In genomic region chr12:65491092-65491491, GRCm38 (mm10) we compare ENCODE assay signal across 21 mouse cellular contexts.
"Had no signal": no experiment of that assay in that cellular context is flagged by ENCODE, and none has a peak within 500 bp of the region (broad histone marks: within the 10 kb centered on the region; RNA-seq: fewer than 3 reads in every experiment).

No protein-coding gene starts in this region.

- H3K4me2 ChIP-seq: kidney, embryonic 15.5 days; limb, embryonic 12.5 days; limb, embryonic 15.5 days; liver, embryonic 11.5 days; lung, embryonic 14.5 days; midbrain, embryonic 13.5 days; neural tube, embryonic 15.5 days had no signal

- DNase-seq: kidney, adult 11 months; kidney, adult 8-10 months; kidney, postnatal 10 days; kidney, postnatal 36 days; left cerebral cortex, postnatal 4 days; liver, postnatal 0 days; lung, embryonic 14.5 days; thymus, postnatal 36 days had no signal

- H3K9me3 ChIP-seq: kidney, embryonic 15.5 days; limb, embryonic 15.5 days; neural tube, embryonic 15.5 days had no signal

- H3K4me1 ChIP-seq: kidney, embryonic 15.5 days; limb, embryonic 12.5 days; limb, embryonic 15.5 days; neural tube, embryonic 15.5 days had no signal

- H3K27ac ChIP-seq: kidney, embryonic 15.5 days; left cerebral cortex, adult 2 months; limb, embryonic 12.5 days; limb, embryonic 15.5 days; liver, embryonic 14.5 days; macrophage; midbrain, embryonic 13.5 days; neural tube, embryonic 15.5 days; stomach, postnatal 0 days had no signal

- H3K4me3 ChIP-seq: kidney, embryonic 15.5 days; left cerebral cortex, adult 2 months; limb, embryonic 12.5 days; limb, embryonic 15.5 days; midbrain, embryonic 13.5 days; myocyte; neural tube, embryonic 15.5 days had no signal

- H3K9ac ChIP-seq: kidney, embryonic 15.5 days; limb, embryonic 12.5 days; limb, embryonic 15.5 days; liver, embryonic 14.5 days; liver, postnatal 0 days; lung, embryonic 14.5 days; midbrain, embryonic 13.5 days; neural tube, embryonic 15.5 days had no signal

- H3K36me3 ChIP-seq: kidney, embryonic 15.5 days; limb, embryonic 12.5 days; limb, embryonic 15.5 days; midbrain, embryonic 13.5 days; neural tube, embryonic 15.5 days had no signal

- ATAC-seq: liver, postnatal 0 days; lung, postnatal 0 days; midbrain, embryonic 13.5 days; midbrain, embryonic 16.5 days had no signal

- H3K27me3 ChIP-seq: kidney, embryonic 15.5 days; limb, embryonic 12.5 days; limb, embryonic 15.5 days; midbrain, embryonic 13.5 days; neural tube, embryonic 15.5 days had no signal
